Mouse (Mus musculus) gastrocnemius, postnatal 10 days (tissue): ENCODE data around the gene Pknox1. TPM values are rescaled to one million over a fixed set of nuclear protein-coding genes. Genes with fewer than 3 reads are reported as not detected.
"Not testable (repeated sequence)": the region's sequence is repeated elsewhere in the genome, so short reads cannot be mapped to it uniquely, and the experiment has no call there.

Experiments
- DNase-seq: peaks from one replicate; pipeline ENCODE4 v3.0.0; 2021; ENCODE audit warnings: mixed read lengths
- total RNA-seq, 2 experiments: library from RNA; stranded (reverse); gene quantifications; 2 replicates each; pipeline ENCODE4 v1.2.3; 2021

Gene Pknox1
- total RNA-seq, 2 experiments from 2014 or later, result 11.1 to 16.8 TPM

GRCm38 (mm10) chr17:31552601-31553000, 11.9 kb upstream of the Pknox1 start:
- DNase-seq, result not testable (repeated sequence)

- DNase-seq, result no peak
Observed at GRCm38 (mm10) chr17:31556253-31556652, 8.3 kb upstream of the Pknox1 start.

GRCm38 (mm10) chr17:31557124-31557880, 7.2 kb upstream of the Pknox1 start:
- peak; percentile 36 for DNase-seq

GRCm38 (mm10) chr17:31557947-31558542, 6.5 kb upstream of the Pknox1 start:
- DNase-seq, result no peak

GRCm38 (mm10) chr17:31559021-31559789, 5.3 kb upstream of the Pknox1 start:
- DNase-seq, result no peak

- DNase-seq, result peak; percentile 43
Observed at GRCm38 (mm10) chr17:31563632-31564014, 911 bp upstream of the Pknox1 start.

- DNase-seq, result no peak
Observed at GRCm38 (mm10) chr17:31564858-31565140, 265 bp downstream of the Pknox1 start.

GRCm38 (mm10) chr17:31565141-31566056, 865 bp downstream of the Pknox1 start:
- DNase-seq, result peak; percentile 70

GRCm38 (mm10) chr17:31566276-31566675, 1.7 kb downstream of the Pknox1 start:
- no peak for DNase-seq

GRCm38 (mm10) chr17:31569756-31570155, 5.2 kb downstream of the Pknox1 start:
- DNase-seq, result no peak

- DNase-seq, result peak; percentile 41
Observed at GRCm38 (mm10) chr17:31570321-31570925, 5.9 kb downstream of the Pknox1 start.

GRCm38 (mm10) chr17:31571689-31572088, 7.2 kb downstream of the Pknox1 start:
- no peak for DNase-seq

- DNase-seq, result no peak
Observed at GRCm38 (mm10) chr17:31574662-31575061, 10.1 kb downstream of the Pknox1 start.

- no peak for DNase-seq
Observed at GRCm38 (mm10) chr17:31576394-31577175, 12.1 kb downstream of the Pknox1 start.

GRCm38 (mm10) chr17:31580344-31580743, 15.8 kb downstream of the Pknox1 start:
- no peak for DNase-seq

- DNase-seq, result no peak
Observed at GRCm38 (mm10) chr17:31583185-31583584, 18.7 kb downstream of the Pknox1 start.

- DNase-seq, result no peak
Observed at GRCm38 (mm10) chr17:31583781-31584180, 19.2 kb downstream of the Pknox1 start.

GRCm38 (mm10) chr17:31588115-31588514, 23.6 kb downstream of the Pknox1 start:
- DNase-seq, result no peak

GRCm38 (mm10) chr17:31588726-31589125, 24.2 kb downstream of the Pknox1 start:
- DNase-seq, result no peak

GRCm38 (mm10) chr17:31590846-31591245, 26.3 kb downstream of the Pknox1 start:
- DNase-seq, result no peak

- no peak for DNase-seq
Observed at GRCm38 (mm10) chr17:31594590-31594989, 30.1 kb downstream of the Pknox1 start.
